Mouse (Mus musculus) thymus, adult 2 months (tissue): ENCODE data around the gene Ada.

Source experiments
- CTCF ChIP-seq: fragments of 200-500 bp; IDR thresholded peaks from 2 replicates; pipeline ENCODE4 v1.5.1; 2012; ENCODE audit warnings: mild to moderate bottlenecking, control low read depth, low read length, moderate library complexity, borderline replicate concordance; ENCODE audit not compliant: control insufficient read depth, poor library complexity, insufficient read depth; ENCODE audit errors: extremely low read depth
- POLR2A ChIP-seq: fragments of 200-500 bp; IDR thresholded peaks from 2 replicates; pipeline ENCODE4 v1.6.1; 2012; ENCODE audit warnings: mild to moderate bottlenecking, low read length, control low read depth, moderate library complexity; ENCODE audit not compliant: control insufficient read depth, poor library complexity, insufficient read depth; ENCODE audit errors: extremely low read depth

- TF ChIP-seq CTCF (no peak), POLR2A (no peak)
Measured at GRCm38 (mm10) chr2:163697764-163698480, 52.1 kb downstream of the Ada start.
